Mouse (Mus musculus) liver, embryonic 16.5 days (tissue): ENCODE results near the gene Gm21992. TPM values are rescaled to one million over a fixed set of nuclear protein-coding genes. Genes with fewer than 3 reads are reported as not detected.

Experiments
- ATAC-seq: fragments of 200-750 bp; cut with Nextera tagmentation; 2 replicates; pipeline ENCODE4 v1.8.0; 2017; ENCODE audit warnings: low read depth, mild to moderate bottlenecking, moderate number of reproducible peaks, moderate library complexity
- H3K27ac ChIP-seq: fragments of 300-500 bp; sonication (generic); 2 replicates; pipeline ENCODE4 v1.5.1; 2014; ENCODE audit warnings: mild to moderate bottlenecking, low read length
- H3K27me3 ChIP-seq: fragments of 300-500 bp; sonication (generic); 2 replicates; pipeline ENCODE4 v1.6.1; 2014; ENCODE audit warnings: low read depth, low read length, mixed read lengths; ENCODE audit not compliant: control insufficient read depth, insufficient read depth
- H3K36me3 ChIP-seq: fragments of 300-500 bp; sonication (generic); 2 replicates; pipeline ENCODE4 v1.6.1; 2014; ENCODE audit warnings: mild to moderate bottlenecking; ENCODE audit not compliant: control insufficient read depth, insufficient read depth
- H3K4me1 ChIP-seq: fragments of 300-500 bp; sonication (generic); 2 replicates; pipeline ENCODE4 v1.6.1; 2014; ENCODE audit warnings: low read depth, low read length, mixed read lengths; ENCODE audit not compliant: control insufficient read depth
- H3K4me2 ChIP-seq: fragments of 300-500 bp; sonication (generic); 2 replicates; pipeline ENCODE4 v1.6.1; 2014; ENCODE audit warnings: low read depth, low read length, mixed read lengths
- H3K4me3 ChIP-seq: fragments of 300-500 bp; sonication (generic); 2 replicates; pipeline ENCODE4 v1.5.1; 2014; ENCODE audit warnings: low read depth, mild to moderate bottlenecking, low read length
- H3K9ac ChIP-seq: fragments of 300-500 bp; sonication (generic); 2 replicates; pipeline ENCODE4 v1.6.1; 2014; ENCODE audit warnings: low read depth, low read length
- H3K9me3 ChIP-seq: fragments of 300-500 bp; sonication (generic); replicated peaks from 2 replicates; pipeline ENCODE4 v1.6.1; 2016; ENCODE audit warnings: low read length; ENCODE audit not compliant: control insufficient read depth
- WGBS: fragments of 180-500 bp; shearing (Covaris S2); extraction: QIAGEN DNeasy Blood & Tissue Kit; methylation state at CpG from one replicate; pipeline ENCODE4 v1.1.7; 2014; ENCODE audit not compliant: insufficient replicate concordance; 5-methylcytosine and 5-hydroxymethylcytosine counted together
- polyA plus RNA-seq: library from polyadenylated mRNA; unstranded; fragments of >200 nt; fragmentation: Nextera tagmentation; extraction: Ambion mirVana; gene quantifications from 2 replicates; pipeline ENCODE4 v1.2.1, GENCODE M21; 2015

Gene Gm21992
- polyA plus RNA-seq, 1 experiment from 2014 or later = 11.7 TPM

- no peaks in the 10 kb centered on the region for H3K9me3 ChIP-seq
- 77% methylated on average over 14 of the region's 14 CpGs for WGBS
- H3K36me3 ChIP-seq = no peaks in the 10 kb centered on the region
- H3K4me2 ChIP-seq = no peak overlapping the region
- H3K4me3 ChIP-seq = no peak overlapping the region
- H3K4me1 ChIP-seq = no peaks in the 10 kb centered on the region
- no peak overlapping the region for H3K27ac ChIP-seq
- H3K27me3 ChIP-seq = peaks cover 24% of the 10 kb centered on the region
- H3K9ac ChIP-seq = no peak overlapping the region
- no peak for ATAC-seq
These were observed 94.7 kb downstream of the Gm21992 start for GRCm38 (mm10) chr19:4716756-4717155.

DNA sequence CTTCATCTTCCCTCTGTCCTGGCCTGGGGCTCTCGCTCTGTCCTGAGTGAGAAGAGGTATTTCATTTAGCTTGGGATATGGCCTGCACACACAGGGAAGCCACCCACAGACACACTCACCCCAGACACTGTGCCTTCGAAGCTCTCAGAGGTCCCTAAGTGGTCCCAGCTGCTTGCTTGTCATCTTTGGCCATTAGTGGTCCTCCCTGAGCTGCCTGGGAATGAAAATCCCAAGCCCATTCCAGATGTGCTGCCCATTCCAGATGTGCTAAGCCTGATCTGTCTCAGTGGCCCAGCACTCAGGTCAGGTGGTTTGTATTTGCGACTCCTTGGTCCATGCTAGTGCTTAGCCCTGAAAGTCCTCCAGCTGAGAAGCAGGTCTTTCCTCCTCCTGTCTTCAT, 97.5 kb downstream of the Gm21992 start:
- 50% methylated on average over 3 of the region's 3 CpGs for WGBS

DNA sequence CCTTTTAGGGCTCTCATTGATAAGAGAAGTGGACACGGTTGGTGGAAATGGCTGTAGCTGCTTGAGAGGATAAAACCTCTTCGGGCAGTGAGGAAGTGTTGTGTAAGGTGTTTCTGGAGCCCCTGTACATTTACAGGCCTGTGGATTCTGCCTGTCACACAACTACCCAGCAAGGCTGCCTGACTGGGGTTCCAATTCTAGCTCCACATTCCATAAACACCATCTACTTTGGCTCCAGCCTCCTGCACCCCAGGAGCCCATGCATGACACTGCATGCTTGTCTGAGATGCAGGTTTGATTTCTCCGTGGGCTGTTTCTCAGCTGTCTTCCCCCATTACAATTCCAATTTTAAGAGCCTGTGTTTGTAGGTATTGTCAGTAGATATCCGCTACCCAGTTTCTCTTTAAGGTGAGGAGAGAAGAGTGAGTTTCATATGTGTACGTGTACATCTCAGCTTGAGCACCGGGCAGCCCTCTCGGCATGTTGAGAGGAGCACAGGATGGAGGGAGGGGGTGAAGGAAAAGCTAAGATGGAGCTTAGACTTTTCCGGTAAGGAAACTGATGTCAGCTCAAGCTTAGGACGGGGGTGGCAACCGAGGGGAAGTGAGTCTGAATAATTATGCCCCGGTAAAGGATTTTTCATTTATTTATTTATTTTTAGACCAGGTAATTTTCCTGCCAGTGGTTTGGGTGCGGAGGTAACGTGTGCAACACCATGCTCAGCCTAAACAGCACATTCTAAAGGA, 98.5 kb downstream of the Gm21992 start:
- no peak for ATAC-seq
- Histone ChIP-seq H3K4me3 (no peak overlapping the region), H3K27me3 (peaks cover 44% of the 10 kb centered on the region), H3K9ac (no peak overlapping the region), H3K27ac (no peak overlapping the region), H3K9me3 (no peaks in the 10 kb centered on the region), H3K36me3 (no peaks in the 10 kb centered on the region), H3K4me1 (no peaks in the 10 kb centered on the region), H3K4me2 (no peak overlapping the region)
- 25% methylated on average over 13 of the region's 13 CpGs for WGBS

More for the DNA sequence above, 97.5 kb downstream of the Gm21992 start:
- H3K4me1 ChIP-seq = no peaks in the 10 kb centered on the region
- H3K36me3 ChIP-seq = no peaks in the 10 kb centered on the region
- no peak for ATAC-seq
- H3K27ac ChIP-seq = no peak overlapping the region
- H3K27me3 ChIP-seq = peaks cover 44% of the 10 kb centered on the region
- H3K4me3 ChIP-seq = no peak overlapping the region
- no peak overlapping the region for H3K9ac ChIP-seq
- no peaks in the 10 kb centered on the region for H3K9me3 ChIP-seq
- H3K4me2 ChIP-seq = no peak overlapping the region

DNA sequence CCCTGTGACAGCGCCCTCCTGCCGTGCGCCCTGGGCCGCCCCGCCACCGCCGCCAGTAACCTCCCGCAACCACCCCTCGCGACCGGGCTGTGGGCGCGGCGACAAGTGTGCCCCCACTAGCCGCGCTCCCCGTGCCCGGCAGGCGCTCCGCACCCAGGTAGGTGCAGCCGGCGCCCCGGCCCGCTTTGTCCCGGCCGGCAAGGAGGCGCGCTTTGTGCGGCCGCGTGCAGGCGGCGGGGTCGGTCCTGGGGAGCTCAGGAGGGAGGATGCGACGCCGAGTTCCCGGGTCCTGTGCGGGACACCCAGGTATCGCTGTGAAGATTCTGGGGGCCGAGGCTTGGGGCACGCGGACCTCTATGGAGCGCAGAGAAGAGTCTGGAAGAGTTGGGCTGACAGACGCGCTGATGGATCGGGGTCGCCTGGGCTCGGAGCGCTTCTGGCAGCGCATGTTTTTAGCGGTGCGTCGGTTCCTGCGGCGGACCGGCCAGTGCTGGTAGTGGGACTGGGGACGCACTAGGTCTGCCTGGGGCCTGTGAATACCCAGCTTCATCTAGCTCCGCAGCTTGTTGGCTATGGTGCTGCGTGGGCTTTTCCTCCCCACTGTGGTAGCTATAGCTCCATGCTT, 99.1 kb downstream of the Gm21992 start:
- no peaks in the 10 kb centered on the region for H3K4me1 ChIP-seq
- ATAC-seq = no peak
- peak overlapping the region; percentile 37 for H3K4me3 ChIP-seq
- H3K27ac ChIP-seq = no peak overlapping the region
- peak overlapping the region; percentile 55 for H3K4me2 ChIP-seq
- WGBS = 2% methylated on average over 55 of the region's 60 CpGs
- H3K9ac ChIP-seq = no peak overlapping the region
- H3K9me3 ChIP-seq = no peaks in the 10 kb centered on the region
- peaks cover 44% of the 10 kb centered on the region for H3K27me3 ChIP-seq
- H3K36me3 ChIP-seq = no peaks in the 10 kb centered on the region

GRCm38 (mm10) chr19:4711601-4712155, 99.7 kb downstream of the Gm21992 start:
- peaks cover 44% of the 10 kb centered on the region for H3K27me3 ChIP-seq
- H3K9me3 ChIP-seq = no peaks in the 10 kb centered on the region
- 3% methylated on average over 38 of the region's 65 CpGs for WGBS
- no peaks in the 10 kb centered on the region for H3K4me1 ChIP-seq
- H3K36me3 ChIP-seq = no peaks in the 10 kb centered on the region
- ATAC-seq = no peak
- no peak overlapping the region for H3K27ac ChIP-seq
- no peak overlapping the region for H3K9ac ChIP-seq
- H3K4me3 ChIP-seq = peak overlapping the region; percentile 37
- peak overlapping the region; percentile 55; the same call in 1 of the 2 replicates for H3K4me2 ChIP-seq

GRCm38 (mm10) chr19:4711098-4711600, 100.3 kb downstream of the Gm21992 start, which contains the start of gene Sptbn2:
TSS of gene Sptbn2 (plus strand) at chr19:4711167.
- Histone ChIP-seq H3K36me3 (no peaks in the 10 kb centered on the region), H3K9me3 (no peaks in the 10 kb centered on the region), H3K4me3 (peak within 1 kb of the TSS; percentile 37), H3K4me1 (no peaks in the 10 kb centered on the region), H3K27me3 (peaks cover 44% of the 10 kb centered on the region), H3K27ac (no peak within 1 kb of the TSS), H3K9ac (no peak within 1 kb of the TSS), H3K4me2 (peak within 1 kb of the TSS; percentile 55; the same call in 1 of the 2 replicates)
- no peak for ATAC-seq
- 17% methylated on average over 13 of the region's 13 CpGs for WGBS

DNA sequence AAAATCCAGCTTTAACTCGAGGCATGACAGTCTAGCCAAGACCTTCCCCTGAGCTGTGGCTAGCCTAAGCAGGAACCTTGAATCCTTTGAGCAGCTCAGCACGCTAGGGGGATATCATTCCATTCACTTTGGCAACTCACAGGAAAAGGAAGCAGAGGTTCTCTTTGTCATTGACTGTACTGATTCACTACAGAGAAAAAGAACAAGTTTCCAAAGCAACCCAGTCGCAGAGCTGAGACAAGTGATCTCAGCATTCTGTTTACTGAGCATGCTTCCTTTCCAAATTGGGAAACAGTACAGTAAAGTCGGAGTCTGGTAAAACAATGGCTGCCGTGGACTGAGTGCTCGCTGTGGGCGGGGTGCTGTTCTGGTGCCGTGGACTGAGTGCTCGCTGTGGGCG, 102.6 kb downstream of the Gm21992 start:
- no peak for ATAC-seq
- Histone ChIP-seq H3K4me1 (no peaks in the 10 kb centered on the region), H3K4me3 (no peak overlapping the region), H3K9me3 (no peaks in the 10 kb centered on the region), H3K27ac (no peak overlapping the region), H3K27me3 (peaks cover 38% of the 10 kb centered on the region), H3K4me2 (no peak overlapping the region), H3K36me3 (no peaks in the 10 kb centered on the region), H3K9ac (no peak overlapping the region)
- 45% methylated on average over 10 of the region's 10 CpGs for WGBS

DNA sequence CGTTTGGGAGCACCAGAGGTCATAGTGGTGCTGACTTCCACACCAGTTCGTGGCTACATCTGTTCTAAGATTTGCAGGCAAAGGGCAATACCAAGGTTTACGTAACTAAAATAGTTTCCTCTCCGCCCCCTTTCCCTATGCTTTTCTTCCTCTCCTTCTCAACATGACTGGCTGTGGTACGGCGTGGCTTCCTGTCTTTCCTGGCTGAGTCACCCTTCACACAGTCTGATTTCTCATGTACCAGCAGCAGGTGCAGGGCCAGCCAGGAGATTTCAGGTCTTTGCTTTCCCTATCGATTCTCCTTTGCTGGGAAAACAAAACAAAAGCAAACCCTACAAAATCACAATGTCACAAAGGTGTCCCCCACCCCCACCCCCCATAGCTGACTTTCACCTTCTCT, 110.2 kb downstream of the Gm21992 start:
- Histone ChIP-seq H3K27ac (no peak overlapping the region), H3K4me3 (no peak overlapping the region), H3K9ac (no peak overlapping the region), H3K4me1 (peaks cover 2% of the 10 kb centered on the region; the same call in 1 of the 2 replicates), H3K9me3 (no peaks in the 10 kb centered on the region), H3K4me2 (no peak overlapping the region), H3K36me3 (no peaks in the 10 kb centered on the region), H3K27me3 (peaks cover 34% of the 10 kb centered on the region)
- ATAC-seq = no peak
- WGBS = 10% methylated on average over 7 of the region's 7 CpGs

DNA sequence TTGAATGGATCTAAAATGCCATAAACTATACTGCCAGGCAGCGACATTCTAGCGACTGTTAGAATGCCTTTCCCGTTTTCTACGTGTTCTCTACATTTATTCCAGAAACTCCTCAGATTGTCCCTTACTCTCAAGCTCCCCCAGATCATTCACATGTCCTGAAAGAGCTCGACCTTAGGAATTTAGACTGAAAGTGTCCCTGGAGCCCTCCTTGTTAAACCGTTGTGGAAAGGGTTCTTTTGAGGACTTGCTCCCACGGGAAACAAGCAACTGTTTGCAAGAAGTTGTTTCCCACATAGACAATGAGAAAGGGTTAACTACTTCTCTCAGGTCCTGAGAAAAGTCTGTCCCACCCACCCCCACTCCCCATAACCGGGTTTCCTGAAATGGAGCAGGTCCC, 110.8 kb downstream of the Gm21992 start:
- H3K27me3 ChIP-seq = peaks cover 34% of the 10 kb centered on the region
- H3K4me3 ChIP-seq = no peak overlapping the region
- H3K4me1 ChIP-seq = peaks cover 2% of the 10 kb centered on the region; the same call in 1 of the 2 replicates
- no peaks in the 10 kb centered on the region for H3K9me3 ChIP-seq
- WGBS = 48% methylated on average over 8 of the region's 8 CpGs
- H3K9ac ChIP-seq = no peak overlapping the region
- H3K27ac ChIP-seq = no peak overlapping the region
- no peaks in the 10 kb centered on the region for H3K36me3 ChIP-seq
- ATAC-seq = no peak
- H3K4me2 ChIP-seq = no peak overlapping the region
